Mouse (Mus musculus) gastrocnemius, postnatal 4 days (tissue): ENCODE data around the gene Tspoap1. TPM values are rescaled to one million over a fixed set of nuclear protein-coding genes. Genes with fewer than 3 reads are reported as not detected.

Source experiments
- DNase-seq, 2 experiments: peaks; one replicate each; pipeline ENCODE4 v3.0.0; 2021 to 2022; ENCODE audit warnings: low spot score in 2 of 2, mixed read lengths in 2 of 2
- long read RNA-seq, 2 experiments: library from polyadenylated mRNA; stranded (forward); transcript quantifications; one replicate each; pipeline ENCODE4 v2.0.0; 2021
- total RNA-seq, 2 experiments: library from RNA; stranded (reverse); gene quantifications; 2 replicates each; pipeline ENCODE4 v1.2.3; 2021

Gene Tspoap1
- under 1 TPM; 0.18 to 0.39 TPM for total RNA-seq
- long read RNA-seq, experiment 1, result 0 reads
- long read RNA-seq, experiment 2, result 0 reads

DNA sequence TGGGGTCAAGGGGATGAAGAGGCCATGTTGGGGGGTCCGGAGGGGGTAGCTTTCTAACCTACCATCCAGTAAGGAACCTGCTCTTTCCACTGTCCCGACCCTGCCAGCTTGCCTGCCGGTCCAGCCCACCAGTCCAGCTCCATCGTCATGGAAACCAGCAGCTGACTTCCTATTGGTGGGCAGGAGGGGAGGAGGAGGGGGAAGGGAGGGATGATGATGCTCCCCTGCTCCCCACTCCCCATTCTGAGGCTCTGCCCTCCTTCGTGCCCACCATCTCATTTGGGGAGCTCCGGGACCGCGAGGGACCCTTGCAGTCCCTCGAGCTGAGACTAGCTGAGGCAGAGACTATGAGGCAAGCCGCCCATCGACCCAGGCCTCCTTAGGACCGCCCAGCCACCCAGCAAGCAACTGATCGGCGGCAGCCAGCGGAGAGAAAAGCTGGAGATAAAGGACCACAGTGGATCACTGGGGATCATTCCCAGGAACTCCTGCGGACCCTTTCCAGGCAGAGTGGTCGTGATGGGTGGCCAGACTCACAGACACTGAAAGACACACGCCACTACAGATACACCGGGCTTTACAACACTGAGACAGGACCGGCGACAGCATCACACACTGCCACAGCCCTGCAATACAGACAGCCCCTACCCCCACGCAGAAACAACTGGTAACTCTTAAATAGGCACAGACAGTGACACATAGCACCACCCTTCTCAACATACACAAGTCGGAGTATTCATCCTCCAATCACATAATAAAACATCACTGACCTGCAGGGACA, at the start of gene Tspoap1:
Gene Tspoap1, plus strand, starts transcription at position 241 of the 781 bp plus-strand sequence.
- no peak for DNase-seq

DNA sequence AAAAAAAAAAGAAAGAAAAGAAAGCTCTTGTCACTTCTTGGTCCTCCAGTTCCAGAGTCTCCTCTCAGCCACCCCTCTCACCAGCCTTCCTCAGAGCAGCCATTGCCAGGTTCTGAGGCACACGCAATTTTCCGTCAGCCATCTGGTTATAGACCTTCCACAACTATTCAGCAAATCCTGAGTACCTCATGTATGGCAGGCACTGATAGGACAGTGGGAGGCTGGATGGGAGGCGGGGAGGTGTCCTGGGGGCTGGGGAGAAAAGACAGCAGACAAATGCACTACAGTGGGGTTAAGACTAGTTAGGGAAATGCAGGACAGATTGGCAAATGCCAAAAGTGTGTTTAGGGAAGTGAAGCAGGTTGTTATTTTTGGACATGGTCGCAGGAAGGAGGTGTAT, 48.2 kb upstream of the Tspoap1 start:
- no peak for DNase-seq

DNA sequence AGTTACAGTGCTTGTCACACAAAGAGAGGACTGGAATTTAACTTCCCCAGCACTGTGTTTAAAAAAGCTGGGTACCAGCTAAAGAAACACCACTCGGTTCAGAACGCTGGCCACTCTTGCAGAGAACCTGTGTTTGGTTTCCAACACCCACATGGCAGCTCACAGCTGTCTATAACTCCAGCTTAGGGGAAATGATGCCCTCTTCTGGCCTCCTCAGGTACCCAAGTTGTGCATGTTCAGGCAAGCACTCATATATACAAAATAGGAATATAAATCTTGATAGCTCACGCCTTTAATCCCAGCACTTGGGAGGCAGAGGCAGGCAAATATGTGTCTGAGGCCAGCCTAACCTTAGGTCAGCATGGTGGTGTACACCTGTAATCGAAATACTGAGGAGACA, 44.3 kb upstream of the Tspoap1 start:
- no peak for DNase-seq

DNA sequence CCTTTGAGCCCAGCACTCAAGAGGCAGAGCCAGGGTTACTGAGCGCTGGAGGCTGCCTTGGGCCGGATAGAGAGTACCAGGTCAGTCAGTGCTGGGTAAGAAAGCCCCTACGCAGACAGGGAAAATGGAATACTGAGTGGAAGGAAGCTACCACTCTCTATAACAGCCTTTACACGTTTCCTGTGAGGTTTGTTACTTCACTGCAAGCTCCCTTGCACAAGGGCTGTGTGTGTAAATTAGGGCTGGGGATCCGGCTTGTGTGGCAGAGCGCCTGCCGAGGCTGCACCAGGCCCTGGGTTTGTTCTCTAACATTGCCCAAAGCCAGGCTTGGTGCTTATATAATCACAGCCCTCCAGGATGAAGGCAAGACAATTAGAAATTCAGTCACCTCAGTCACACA, 40.8 kb upstream of the Tspoap1 start:
- no peak for DNase-seq

DNA sequence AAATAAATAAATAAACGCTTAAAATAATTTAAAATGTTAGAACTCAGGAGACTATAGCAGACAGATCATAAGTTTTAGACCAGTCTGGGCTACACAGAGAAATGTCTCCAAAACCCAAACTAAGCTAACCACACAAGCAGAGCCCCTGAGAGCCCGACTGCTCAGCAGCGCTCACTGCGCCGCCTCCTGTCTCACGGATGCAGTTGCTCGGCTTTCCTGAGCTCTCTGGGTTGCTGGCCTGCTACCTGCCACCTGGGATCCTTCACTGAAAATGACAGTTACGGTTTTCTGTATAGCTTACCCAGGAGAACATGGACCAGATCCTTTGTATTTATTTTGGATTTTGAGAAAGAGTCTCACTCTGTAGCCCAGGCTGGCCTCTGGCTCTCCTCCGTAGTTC, 40.0 kb upstream of the Tspoap1 start:
- DNase-seq, result no peak

DNA sequence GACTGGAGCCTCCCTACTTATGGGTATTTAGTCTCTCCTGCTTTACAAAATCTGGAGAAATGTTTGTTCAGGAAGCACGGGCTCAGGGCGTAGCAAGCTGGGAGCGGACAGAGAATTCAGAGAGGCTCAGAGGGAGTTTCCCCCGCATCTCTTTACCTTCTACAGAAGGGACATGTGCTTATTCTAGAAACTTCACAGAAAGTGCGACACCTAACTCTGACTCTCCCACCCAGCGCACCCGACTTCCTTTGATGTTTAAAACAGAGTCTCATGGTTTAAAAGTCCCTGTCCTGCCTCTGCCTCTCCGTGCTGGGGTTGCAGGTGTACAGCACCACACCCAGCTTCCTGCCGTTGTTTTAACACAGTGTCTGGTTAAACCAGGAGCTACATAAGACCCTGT, 39.5 kb upstream of the Tspoap1 start:
- DNase-seq, result no peak

DNA sequence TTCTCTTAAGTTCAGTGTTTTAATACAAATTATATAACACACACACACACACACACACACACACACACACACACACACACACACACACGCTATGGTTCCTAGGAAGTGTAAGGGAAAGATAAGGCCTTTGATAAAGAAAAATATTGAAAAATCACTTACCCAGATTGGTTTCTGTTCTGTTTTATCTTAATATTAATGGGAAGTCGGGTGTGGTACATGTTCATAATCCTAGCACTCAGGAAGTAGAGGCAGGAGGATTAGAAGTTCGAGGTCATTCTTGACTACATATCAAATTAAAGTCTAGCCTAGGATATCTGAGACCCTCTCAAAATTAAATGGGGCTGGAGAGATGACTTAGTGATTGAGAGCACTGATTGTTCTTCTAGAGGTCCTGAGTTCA, 38.2 kb upstream of the Tspoap1 start:
- no peak for DNase-seq

DNA sequence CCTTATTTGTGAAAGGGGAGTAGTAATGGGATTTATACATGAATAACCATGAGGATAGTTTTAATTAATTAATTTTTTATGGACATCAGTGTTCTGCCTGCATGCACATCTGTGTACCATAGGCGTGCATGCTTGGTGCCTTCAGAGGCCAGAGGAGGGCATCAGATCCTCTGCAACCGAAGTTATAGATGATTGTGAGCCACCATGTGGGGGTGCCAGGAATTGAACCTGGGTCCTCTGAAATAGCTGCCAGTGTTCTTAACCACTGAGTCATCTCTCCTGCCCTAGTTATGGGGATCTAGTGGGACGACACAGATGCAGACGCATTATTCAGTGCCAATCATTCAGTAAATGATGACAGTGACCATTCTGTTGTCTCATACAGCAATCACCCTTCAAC, 37.5 kb upstream of the Tspoap1 start:
- no peak for DNase-seq

DNA sequence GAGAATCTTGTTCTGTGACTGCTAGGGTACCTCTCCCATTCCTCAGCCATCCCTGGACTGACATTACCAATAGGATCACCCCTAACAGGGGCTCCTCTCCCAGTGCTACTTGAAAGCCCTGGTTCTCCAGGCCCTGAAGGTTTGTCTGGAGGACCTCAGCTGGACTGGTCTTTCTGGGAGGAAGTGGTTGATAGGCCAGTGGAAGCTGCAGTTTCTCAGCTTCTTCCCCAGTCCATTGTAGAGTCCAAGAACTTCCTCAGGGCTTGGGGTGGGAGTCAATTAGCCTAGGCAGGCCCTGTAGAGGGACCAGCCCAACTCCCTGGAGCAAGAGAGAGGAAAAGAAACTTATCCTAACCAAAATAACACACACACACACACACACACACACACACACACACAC, 34.8 kb upstream of the Tspoap1 start:
- no peak for DNase-seq

DNA sequence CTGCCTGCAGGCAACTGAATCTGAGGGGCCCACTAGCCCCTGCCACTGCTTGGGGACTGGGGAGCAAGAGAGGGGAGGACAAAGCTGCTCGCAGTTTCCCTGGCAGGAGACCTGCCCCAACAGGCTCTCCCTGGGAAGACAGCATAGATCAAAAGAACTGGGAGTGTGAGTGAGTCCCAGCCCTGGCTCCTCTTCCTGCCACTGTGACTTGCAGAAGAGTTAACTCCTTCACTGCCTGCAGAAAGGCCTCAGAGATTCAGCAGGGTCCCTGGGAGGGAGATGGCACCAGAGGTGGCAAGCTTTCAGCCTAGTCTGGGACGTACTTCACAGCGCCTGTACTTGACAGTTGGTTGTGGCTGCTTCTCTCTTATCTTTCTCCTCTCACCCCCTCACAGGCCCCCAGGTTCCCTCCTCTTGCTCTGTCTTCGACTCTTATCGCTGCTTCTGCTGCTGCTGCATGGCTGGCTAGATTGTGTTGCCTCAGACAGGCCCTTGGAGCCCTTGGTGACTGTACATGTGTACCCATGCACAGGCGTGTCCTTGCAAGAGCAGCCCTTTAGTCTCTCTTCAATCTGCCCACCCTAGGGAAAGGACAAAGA, 34.3 kb upstream of the Tspoap1 start:
- no peak for DNase-seq

DNA sequence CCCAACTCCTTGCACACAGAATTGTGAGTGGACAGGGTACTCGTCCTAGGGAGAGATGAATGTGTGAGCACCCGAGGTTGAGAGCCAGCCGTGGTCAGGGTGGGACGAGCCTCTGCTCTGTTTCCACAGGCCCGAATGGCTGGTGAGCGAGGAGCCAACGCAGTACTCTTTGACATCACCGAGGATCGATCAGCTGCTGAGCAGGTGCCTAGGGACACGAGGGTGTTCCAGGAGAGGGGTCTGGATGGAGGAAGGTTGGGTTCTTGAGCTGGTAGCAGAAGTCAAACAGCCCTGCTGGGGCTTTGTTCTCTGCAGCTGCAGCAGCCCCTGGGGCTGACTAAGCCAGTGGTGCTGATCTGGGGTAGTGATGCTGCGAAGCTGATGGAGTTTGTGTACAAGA, 33.3 kb upstream of the Tspoap1 start:
- no peak for DNase-seq

DNA sequence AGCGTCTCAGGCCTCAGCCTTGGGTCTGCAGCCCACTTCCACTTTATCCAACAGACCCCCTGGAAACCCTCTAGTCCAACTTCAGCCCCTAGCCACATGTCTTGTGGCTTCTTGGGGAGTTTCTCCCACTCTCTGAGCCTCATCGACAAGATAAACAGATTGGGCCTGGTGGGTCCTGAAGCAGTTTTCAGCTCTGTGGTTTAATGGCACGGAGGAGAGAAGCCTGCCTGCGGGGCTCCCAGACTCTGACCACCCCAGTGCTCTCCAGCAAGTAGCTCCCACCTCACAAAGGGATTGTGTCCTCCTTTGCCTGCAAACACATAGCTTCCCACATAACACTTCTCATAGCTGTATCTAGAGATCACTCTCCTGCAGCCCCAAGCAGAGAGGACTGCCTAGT, 32.9 kb upstream of the Tspoap1 start:
- no peak for DNase-seq

DNA sequence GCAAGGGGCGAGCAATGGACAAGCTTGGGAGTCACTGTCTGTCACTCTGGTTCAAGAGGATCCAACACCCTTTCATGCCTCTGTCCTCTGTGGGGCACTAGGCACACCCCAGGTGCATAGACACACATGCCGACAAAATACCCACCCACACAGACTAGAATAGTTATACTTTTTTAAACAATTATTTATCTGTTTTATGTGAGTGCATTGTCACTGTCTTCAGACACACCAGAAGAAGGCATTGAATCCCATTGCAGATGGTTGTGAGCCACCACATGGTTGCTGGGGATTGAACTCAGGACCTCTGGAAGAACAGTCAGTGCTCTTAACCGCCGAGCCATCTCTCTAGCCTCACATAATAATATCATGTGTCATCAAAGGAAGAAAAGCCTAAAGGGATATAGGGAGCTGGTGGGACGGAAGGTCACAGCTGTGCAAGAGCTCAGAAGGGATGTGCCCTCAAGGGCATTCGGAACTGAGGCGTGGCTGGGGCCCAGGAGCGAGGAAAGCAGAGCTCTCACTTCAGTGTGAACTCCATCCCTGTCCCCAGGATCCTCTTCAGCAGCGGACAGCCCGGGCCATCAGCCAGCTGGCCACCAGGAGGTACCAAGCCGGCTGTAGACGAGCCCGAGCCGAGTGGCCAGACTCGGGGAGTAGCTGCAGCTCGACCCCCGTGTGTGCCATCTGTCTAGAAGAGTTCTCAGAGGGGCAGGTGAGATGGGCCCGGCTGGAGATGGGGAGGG, 31.3 kb upstream of the Tspoap1 start:
- no peak for DNase-seq

DNA sequence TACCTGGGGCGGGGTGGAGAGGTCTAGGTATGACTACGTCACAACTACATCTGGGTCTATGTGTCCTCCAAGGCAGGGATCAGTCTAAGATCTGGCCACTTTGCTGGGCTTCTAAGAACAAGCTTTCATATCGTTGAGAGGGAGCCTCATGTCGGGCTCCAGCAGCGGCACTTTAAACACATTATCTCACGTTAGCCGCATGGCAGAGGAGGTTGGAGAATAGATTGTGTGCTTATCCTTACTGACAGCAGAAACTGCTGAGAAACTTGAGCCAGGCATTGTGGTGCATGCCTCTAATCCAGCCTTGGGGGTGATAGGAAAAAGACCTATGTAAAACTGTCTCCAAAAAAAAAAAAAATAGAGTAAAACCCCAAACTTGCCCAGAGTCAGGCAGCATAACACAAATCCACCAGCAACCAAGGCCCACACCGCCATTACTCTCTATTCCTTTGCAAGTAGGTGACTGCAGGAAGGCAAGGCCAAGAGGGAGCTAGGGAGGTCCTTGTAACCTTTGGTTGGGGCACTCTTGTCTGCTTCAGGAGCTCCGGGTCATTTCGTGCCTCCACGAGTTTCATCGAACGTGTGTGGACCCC, 30.7 kb upstream of the Tspoap1 start:
- DNase-seq, result no peak

DNA sequence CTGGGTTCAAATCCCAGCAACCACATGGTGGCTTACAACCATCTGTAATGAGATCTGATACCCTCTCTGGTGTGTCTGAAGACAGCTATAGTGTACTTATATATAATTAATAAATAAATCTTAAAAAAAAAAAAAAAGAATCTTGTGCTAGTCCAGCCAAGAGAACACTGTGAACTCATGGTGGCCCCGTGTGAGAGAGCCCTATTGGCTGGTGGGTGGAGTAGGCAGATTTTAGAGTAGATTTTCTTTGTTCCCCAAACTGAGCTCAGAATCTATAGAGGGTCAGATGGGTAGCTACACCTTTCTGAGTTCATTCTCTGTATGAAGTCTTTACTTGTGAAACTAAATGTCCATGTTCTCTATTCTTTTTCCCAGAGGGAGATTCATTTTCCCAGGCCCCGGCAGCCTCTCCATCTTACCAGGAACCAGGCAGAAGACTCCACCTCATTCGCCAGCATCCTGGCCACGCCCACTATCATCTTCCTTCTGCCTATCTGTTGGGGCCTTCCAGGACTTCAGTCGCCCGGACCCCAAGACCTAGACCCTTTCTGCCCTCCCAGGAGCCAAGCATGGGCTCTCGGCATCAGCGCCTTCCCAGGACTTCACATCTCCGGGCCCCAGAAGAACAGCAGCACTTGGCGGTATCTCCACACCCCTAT, 29.6 kb upstream of the Tspoap1 start:
- DNase-seq, result no peak

DNA sequence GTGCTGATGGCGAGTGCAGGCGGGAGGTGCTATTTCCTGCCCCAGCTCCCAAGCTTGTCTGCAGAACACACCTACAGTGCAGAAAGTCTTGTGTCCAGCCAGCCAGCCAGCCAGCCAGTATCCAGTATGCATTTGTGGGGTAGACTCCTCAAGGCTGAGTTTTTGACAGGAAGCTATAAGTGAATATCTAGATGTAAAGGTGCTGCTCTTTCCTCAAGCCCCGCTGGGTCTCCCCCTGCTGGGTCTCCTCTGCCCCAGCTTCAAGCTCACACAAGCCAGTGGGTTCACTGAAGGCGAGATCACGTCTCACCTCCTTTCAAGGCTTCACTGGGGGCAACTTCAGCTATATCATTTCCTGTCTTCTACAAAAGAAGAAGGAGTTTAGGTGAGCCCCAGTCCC, 26.0 kb upstream of the Tspoap1 start:
- DNase-seq, result no peak

DNA sequence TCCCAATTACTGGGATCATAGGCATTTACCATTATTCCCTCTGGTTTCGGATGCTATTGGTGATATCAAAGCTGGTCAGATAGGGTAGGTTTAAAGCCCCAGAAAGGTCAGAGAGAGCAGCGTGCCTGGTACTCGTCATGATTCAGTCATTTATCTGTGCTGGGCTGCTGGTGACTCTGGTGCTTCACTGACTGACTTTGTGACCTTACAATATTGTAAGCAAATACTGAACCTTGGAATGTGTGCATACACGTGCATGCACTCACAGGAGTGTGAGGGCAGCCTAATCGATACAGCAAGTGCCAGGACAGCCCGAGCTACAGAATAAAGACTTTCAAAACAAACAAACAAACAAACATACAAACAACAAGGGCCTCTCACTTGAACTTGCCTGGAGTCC, 24.6 kb upstream of the Tspoap1 start:
- DNase-seq, result no peak

DNA sequence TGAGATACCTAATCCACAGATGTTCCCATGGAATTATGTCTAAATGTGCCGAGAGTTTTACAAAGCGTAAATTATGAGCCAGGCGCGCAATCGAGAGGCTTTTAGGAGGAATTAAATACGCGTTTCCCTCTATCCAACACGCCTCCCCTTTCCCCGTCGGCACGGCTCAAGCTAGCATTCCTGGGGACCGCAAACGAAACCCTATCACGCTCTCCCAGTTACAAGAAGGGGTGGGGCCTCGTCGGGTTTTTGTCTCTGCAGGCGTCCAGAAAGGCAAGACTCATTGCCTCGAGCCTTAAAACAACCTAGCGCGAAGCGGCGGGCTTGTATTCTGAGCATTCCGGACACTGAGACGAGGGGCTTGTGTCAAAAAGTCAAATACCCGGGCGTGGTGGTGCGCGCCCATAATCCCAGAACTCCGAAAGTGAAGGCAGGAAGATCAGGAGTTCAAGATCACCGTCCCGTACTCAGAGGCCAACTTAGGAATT, 23.6 kb upstream of the Tspoap1 start:
- peak in 1 of 2 experiments; percentile 62 for DNase-seq

DNA sequence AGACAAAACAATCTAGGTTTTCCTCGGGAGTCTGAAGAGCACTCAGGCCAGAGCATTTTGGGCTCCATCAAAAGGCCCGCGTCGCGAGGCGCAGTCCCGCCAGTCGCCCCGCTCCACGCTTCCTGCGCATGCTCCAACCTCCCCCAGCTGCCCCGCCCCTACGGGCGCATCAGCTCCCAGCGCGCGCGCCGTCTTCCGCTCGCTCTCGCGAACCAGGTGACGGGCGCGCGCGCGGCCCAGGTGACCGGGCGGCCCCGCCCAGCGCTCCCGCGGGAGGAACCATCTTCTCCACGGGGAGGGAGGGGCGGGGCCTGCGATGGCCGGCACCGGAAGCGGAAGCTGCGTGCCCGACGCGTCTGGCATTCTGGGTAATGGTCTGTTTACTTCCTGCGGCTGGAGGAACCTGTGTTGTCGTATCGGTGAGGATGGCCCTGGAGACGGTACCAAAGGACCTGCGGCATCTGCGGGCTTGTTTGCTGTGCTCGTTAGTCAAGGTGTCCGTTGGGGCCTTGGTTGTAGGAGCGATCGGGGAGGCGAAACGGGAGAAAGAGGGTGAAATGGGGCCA, 23.1 kb upstream of the Tspoap1 start, which contains the start of gene Supt4a:
Gene Supt4a, plus strand, starts transcription at position 378 of the 566 bp plus-strand sequence.
- peak; percentile 93 to 96 for DNase-seq

DNA sequence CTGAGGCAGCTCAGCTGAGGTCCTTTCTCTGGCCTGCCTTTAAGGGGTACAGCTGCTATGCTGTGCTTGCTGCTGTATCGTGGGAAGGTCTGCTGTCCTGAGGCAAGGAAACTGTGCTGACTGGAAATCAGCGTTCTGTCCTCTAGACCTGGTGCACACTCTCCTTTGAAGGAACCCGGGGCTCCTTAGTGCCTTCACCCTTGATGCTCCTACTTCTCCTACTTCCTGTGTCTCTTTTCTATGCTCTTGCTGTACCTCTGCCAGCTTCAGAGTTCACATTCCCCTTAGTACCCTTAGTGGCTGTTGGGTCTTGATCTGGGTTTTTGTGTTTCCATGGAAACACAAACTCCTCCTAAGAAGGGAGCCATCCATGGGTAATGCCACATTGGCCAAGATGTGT, 16.6 kb upstream of the Tspoap1 start:
- DNase-seq, result no peak

DNA sequence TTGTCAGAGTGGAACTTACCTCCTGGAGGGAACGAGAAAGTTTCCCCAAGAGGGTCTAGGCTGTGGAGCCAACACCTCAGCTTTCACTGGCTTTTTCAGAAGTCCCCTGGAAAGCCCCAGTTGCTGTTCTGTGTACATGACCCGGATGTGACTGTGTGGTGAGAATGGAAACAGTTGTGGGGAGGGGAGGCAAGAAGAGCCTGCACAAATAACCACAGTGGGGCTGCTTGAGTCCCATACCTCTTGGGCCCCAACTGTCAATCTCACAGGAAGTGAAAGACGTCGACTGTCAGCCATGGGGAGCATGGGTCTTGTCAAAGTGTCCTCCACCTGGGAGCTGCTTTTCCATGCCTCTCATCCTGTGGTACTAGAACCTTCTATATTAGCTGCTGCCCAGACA, 15.4 kb upstream of the Tspoap1 start:
- no peak for DNase-seq
